ENCODE assay signal across 13 mouse cellular contexts in genomic region chr6:48555956-48556355, GRCm38 (mm10). TPM values are rescaled to one million over a fixed set of nuclear protein-coding genes. Genes with fewer than 3 reads are reported as not detected.
DNase-seq lines count a peak whose midpoint lies in the region; ATAC-seq and TF ChIP-seq lines count a peak whose summit lies in the region.
"Had no signal": no experiment of that assay in that cellular context is flagged by ENCODE, and none has a peak within 500 bp of the region (broad histone marks: within the 10 kb centered on the region; RNA-seq: fewer than 3 reads in every experiment).

No protein-coding gene starts in this region.

- DNase-seq in midbrain, postnatal 0 days (ENCODE audit: low spot score) = no peak
- no peak for DNase-seq in thymus, adult 18-20 months
- DNase-seq in gastrocnemius, adult 8-10 months (ENCODE audit: low spot score in 2 of 2) = no peak
- DNase-seq: heart, postnatal 36 days; layer of hippocampus, adult 9-11 months had no signal

- peak overlapping the region; percentile 69 for H3K4me2 ChIP-seq in intestine, embryonic 15.5 days (replicated peaks)
- H3K4me2 ChIP-seq in intestine, postnatal 0 days (replicated peaks; ENCODE audit: low read depth) = no peak overlapping the region
- 0 out of 2 replicates have a peak overlapping the region, but pooled peaks have one; percentile 71 for H3K4me2 ChIP-seq in embryonic facial prominence, embryonic 15.5 days (replicated peaks)
- peak overlapping the region; percentile 76 for H3K4me2 ChIP-seq in hindbrain, embryonic 15.5 days
- peak overlapping the region; percentile 75; the same call in 1 of the 2 replicates for H3K4me2 ChIP-seq in midbrain, postnatal 0 days (ENCODE audit: low read depth, low read length, poor library complexity, severe bottlenecking)

- H3K9ac ChIP-seq in intestine, embryonic 15.5 days = no peak overlapping the region
- H3K9ac ChIP-seq in intestine, postnatal 0 days (ENCODE audit: low read depth, low read length) = no peak overlapping the region
- H3K9ac ChIP-seq in embryonic facial prominence, embryonic 15.5 days = no peak overlapping the region
- no peak overlapping the region for H3K9ac ChIP-seq in hindbrain, embryonic 15.5 days
- no peak overlapping the region for H3K9ac ChIP-seq in midbrain, postnatal 0 days (replicated peaks; ENCODE audit: low read length, poor library complexity, severe bottlenecking)
- H3K9ac ChIP-seq: liver, embryonic 15.5 days had no signal

- H3K9me3 ChIP-seq in intestine, embryonic 15.5 days = no peaks in the 10 kb centered on the region
- H3K9me3 ChIP-seq in intestine, postnatal 0 days (ENCODE audit: control insufficient read depth) = no peaks in the 10 kb centered on the region
- H3K9me3 ChIP-seq in embryonic facial prominence, embryonic 15.5 days (replicated peaks) = no peaks in the 10 kb centered on the region
- H3K9me3 ChIP-seq in hindbrain, embryonic 15.5 days = no peaks in the 10 kb centered on the region
- H3K9me3 ChIP-seq in midbrain, postnatal 0 days (ENCODE audit: low read length) = no peaks in the 10 kb centered on the region
- H3K9me3 ChIP-seq: liver, embryonic 15.5 days had no signal

- H3K4me1 ChIP-seq in intestine, embryonic 15.5 days (replicated peaks) = 0 out of 2 replicates have a peak, but pooled peaks cover 7% of the 10 kb centered on the region
- H3K4me1 ChIP-seq in intestine, postnatal 0 days (replicated peaks; ENCODE audit: control insufficient read depth, insufficient read depth, low read length) = 0 out of 2 replicates have a peak, but pooled peaks cover 5% of the 10 kb centered on the region
- peaks cover 14% of the 10 kb centered on the region; the same call in 1 of the 2 replicates for H3K4me1 ChIP-seq in embryonic facial prominence, embryonic 15.5 days
- peaks cover 17% of the 10 kb centered on the region for H3K4me1 ChIP-seq in hindbrain, embryonic 15.5 days (replicated peaks)
- H3K4me1 ChIP-seq in midbrain, postnatal 0 days (ENCODE audit: insufficient read depth, low read length) = peaks cover 11% of the 10 kb centered on the region; the same call in 1 of the 2 replicates

- H3K4me3 ChIP-seq in intestine, embryonic 15.5 days (replicated peaks) = no peak overlapping the region
- no peak overlapping the region for H3K4me3 ChIP-seq in intestine, postnatal 0 days (ENCODE audit: low read depth, low read length)
- H3K4me3 ChIP-seq in embryonic facial prominence, embryonic 15.5 days (replicated peaks) = 0 out of 2 replicates have a peak overlapping the region, but pooled peaks have one; percentile 53
- H3K4me3 ChIP-seq in hindbrain, embryonic 15.5 days = no peak overlapping the region; the same call in 1 of the 2 replicates
- H3K4me3 ChIP-seq in midbrain, postnatal 0 days (ENCODE audit: low read depth, low read length) = no peak overlapping the region

- 81% methylated on average over 3 of the region's 3 CpGs for WGBS in intestine, embryonic 15.5 days
- WGBS in intestine, postnatal 0 days = 76% methylated on average over 3 of the region's 3 CpGs
- WGBS in embryonic facial prominence, embryonic 15.5 days = 81% methylated on average over 3 of the region's 3 CpGs
- 88% methylated on average over 3 of the region's 3 CpGs for WGBS in hindbrain, embryonic 15.5 days
- WGBS in midbrain, postnatal 0 days = 93% methylated on average over 3 of the region's 3 CpGs

- H3K36me3 ChIP-seq in intestine, embryonic 15.5 days = no peaks in the 10 kb centered on the region
- no peaks in the 10 kb centered on the region for H3K36me3 ChIP-seq in intestine, postnatal 0 days (ENCODE audit: control insufficient read depth, insufficient read depth)
- peaks cover 2% of the 10 kb centered on the region; the same call in 1 of the 2 replicates for H3K36me3 ChIP-seq in embryonic facial prominence, embryonic 15.5 days
- H3K36me3 ChIP-seq in hindbrain, embryonic 15.5 days = 0 out of 2 replicates have a peak, but pooled peaks cover 8% of the 10 kb centered on the region
- H3K36me3 ChIP-seq in midbrain, postnatal 0 days (ENCODE audit: insufficient read depth, low read length) = peaks cover 14% of the 10 kb centered on the region; the same call in 1 of the 2 replicates
- H3K36me3 ChIP-seq: liver, embryonic 15.5 days had no signal

- no peak for ATAC-seq in intestine, embryonic 15.5 days
- no peak for ATAC-seq in intestine, postnatal 0 days
- ATAC-seq in embryonic facial prominence, embryonic 15.5 days (ENCODE audit: insufficient number of reproducible peaks, low FRiP score, low TSS enrichment, low read depth) = no peak
- ATAC-seq in hindbrain, embryonic 15.5 days (ENCODE audit: low FRiP score, low read depth) = no peak
- ATAC-seq in midbrain, postnatal 0 days (ENCODE audit: low FRiP score) = no peak

- TF ChIP-seq CTCF in intestine, postnatal 0 days (IDR thresholded peaks at IDR 0.05; ENCODE audit: low read depth) = no peak
- no peak for TF ChIP-seq CTCF in midbrain, postnatal 0 days (IDR thresholded peaks at IDR 0.05)

- no peak overlapping the region for H3K27ac ChIP-seq in intestine, embryonic 15.5 days
- no peak overlapping the region for H3K27ac ChIP-seq in intestine, postnatal 0 days (ENCODE audit: low read depth, low read length)
- peak overlapping the region; percentile 98; the same call in 1 of the 2 replicates for H3K27ac ChIP-seq in embryonic facial prominence, embryonic 15.5 days (replicated peaks)
- 0 out of 2 replicates have a peak overlapping the region, but pooled peaks have one; percentile 97 for H3K27ac ChIP-seq in hindbrain, embryonic 15.5 days (replicated peaks)
- no peak overlapping the region for H3K27ac ChIP-seq in midbrain, postnatal 0 days (ENCODE audit: low read depth, low read length)

- H3K27me3 ChIP-seq in intestine, embryonic 15.5 days (replicated peaks) = no peaks in the 10 kb centered on the region
- H3K27me3 ChIP-seq in intestine, postnatal 0 days (replicated peaks; ENCODE audit: control insufficient read depth, insufficient read depth, low read length) = no peaks in the 10 kb centered on the region
- no peaks in the 10 kb centered on the region for H3K27me3 ChIP-seq in embryonic facial prominence, embryonic 15.5 days
- H3K27me3 ChIP-seq in hindbrain, embryonic 15.5 days = no peaks in the 10 kb centered on the region
- no peaks in the 10 kb centered on the region for H3K27me3 ChIP-seq in midbrain, postnatal 0 days (ENCODE audit: insufficient read depth, low read length)
- H3K27me3 ChIP-seq: liver, embryonic 15.5 days had no signal

RNA-seq across cellular contexts. Expression of gene Lrrc61, which starts 1.4 kb away (rescaled TPM):
- polyA plus RNA-seq in intestine, embryonic 15.5 days (2015; fragmentation: Nextera tagmentation; extraction: Ambion mirVana) = 8.1 and 9.5 TPM in 2 replicates
- polyA plus RNA-seq in intestine, postnatal 0 days (2015; fragmentation: Nextera tagmentation; extraction: Ambion mirVana) = 7.6 and 9.5 TPM in 2 replicates
- 11.8 and 13.7 TPM in 2 replicates for polyA plus RNA-seq in embryonic facial prominence, embryonic 15.5 days (2015; fragmentation: Nextera tagmentation; extraction: Ambion mirVana)
- 24.8 and 29.2 TPM in 2 replicates for polyA plus RNA-seq in hindbrain, embryonic 15.5 days (2015; fragmentation: Nextera tagmentation; extraction: Ambion mirVana)
- 29.4 and 82.4 TPM in 2 replicates for total RNA-seq in midbrain, postnatal 0 days (2014; rRNA removed)
- polyA plus RNA-seq in midbrain, postnatal 0 days (2015; fragmentation: Nextera tagmentation; extraction: Ambion mirVana) = 21.4 and 23.3 TPM in 2 replicates
- total RNA-seq in gastrocnemius, adult 8-10 months (2022) = 10 to 100 TPM; 20.8 to 25.0 (median 22.9) TPM

RNA-seq across cellular contexts. Expression of gene Rarres2, which starts 16.6 kb away (rescaled TPM):
- polyA plus RNA-seq in intestine, embryonic 15.5 days (2015; fragmentation: Nextera tagmentation; extraction: Ambion mirVana) = 87.2 and 87.9 TPM in 2 replicates
- 154 and 162 TPM in 2 replicates for polyA plus RNA-seq in intestine, postnatal 0 days (2015; fragmentation: Nextera tagmentation; extraction: Ambion mirVana)
- polyA plus RNA-seq in embryonic facial prominence, embryonic 15.5 days (2015; fragmentation: Nextera tagmentation; extraction: Ambion mirVana) = 13.5 and 17.7 TPM in 2 replicates
- 5.1 and 7.6 TPM in 2 replicates for polyA plus RNA-seq in hindbrain, embryonic 15.5 days (2015; fragmentation: Nextera tagmentation; extraction: Ambion mirVana)
- total RNA-seq in midbrain, postnatal 0 days (2014; rRNA removed) = 4.6 and 6.6 TPM in 2 replicates
- polyA plus RNA-seq in midbrain, postnatal 0 days (2015; fragmentation: Nextera tagmentation; extraction: Ambion mirVana) = 7.4 and 10.6 TPM in 2 replicates
- total RNA-seq in gastrocnemius, adult 8-10 months (2022) = 10 to 100 TPM in 2 of 4 experiments, 1 to 10 TPM in 2; 7.5 to 24.6 (median 14.4) TPM

RNA-seq across cellular contexts. Expression of gene Atp6v0e2, which starts 18.5 kb away (rescaled TPM):
- 23.3 and 25.0 TPM in 2 replicates for polyA plus RNA-seq in intestine, embryonic 15.5 days (2015; fragmentation: Nextera tagmentation; extraction: Ambion mirVana)
- 23.7 and 23.8 TPM in 2 replicates for polyA plus RNA-seq in intestine, postnatal 0 days (2015; fragmentation: Nextera tagmentation; extraction: Ambion mirVana)
- polyA plus RNA-seq in embryonic facial prominence, embryonic 15.5 days (2015; fragmentation: Nextera tagmentation; extraction: Ambion mirVana) = 21.9 and 25.7 TPM in 2 replicates
- 296 and 311 TPM in 2 replicates for polyA plus RNA-seq in hindbrain, embryonic 15.5 days (2015; fragmentation: Nextera tagmentation; extraction: Ambion mirVana)
- total RNA-seq in midbrain, postnatal 0 days (2014; rRNA removed) = 398 and 447 TPM in 2 replicates
- polyA plus RNA-seq in midbrain, postnatal 0 days (2015; fragmentation: Nextera tagmentation; extraction: Ambion mirVana) = 497 and 556 TPM in 2 replicates
- total RNA-seq in gastrocnemius, adult 8-10 months (2022) = 10 to 100 TPM; 41.6 to 49.2 (median 43.6) TPM

RNA-seq across cellular contexts. Expression of gene Gm45021, which starts 33.5 kb away (rescaled TPM):
- not detected in 2 replicates for polyA plus RNA-seq in intestine, embryonic 15.5 days (2015; fragmentation: Nextera tagmentation; extraction: Ambion mirVana)
- not detected in 2 replicates for polyA plus RNA-seq in intestine, postnatal 0 days (2015; fragmentation: Nextera tagmentation; extraction: Ambion mirVana)
- not detected in 2 replicates for polyA plus RNA-seq in embryonic facial prominence, embryonic 15.5 days (2015; fragmentation: Nextera tagmentation; extraction: Ambion mirVana)
- polyA plus RNA-seq in hindbrain, embryonic 15.5 days (2015; fragmentation: Nextera tagmentation; extraction: Ambion mirVana) = not detected in 2 replicates
- total RNA-seq in midbrain, postnatal 0 days (2014; rRNA removed) = not detected in 2 replicates
- polyA plus RNA-seq in midbrain, postnatal 0 days (2015; fragmentation: Nextera tagmentation; extraction: Ambion mirVana) = not detected in 2 replicates
- total RNA-seq in gastrocnemius, adult 8-10 months (2022) = not detected
- total RNA-seq: adrenal gland, adult 18-20 months; ES-E14; heart, postnatal 36 days had no signal
- polyA plus RNA-seq: liver, embryonic 15.5 days; small intestine, adult 2 months had no signal

RNA-seq across cellular contexts. Expression of gene Repin1, which starts 37.7 kb away (rescaled TPM):
- polyA plus RNA-seq in intestine, embryonic 15.5 days (2015; fragmentation: Nextera tagmentation; extraction: Ambion mirVana) = 23.6 and 24.9 TPM in 2 replicates
- 11.3 and 12.0 TPM in 2 replicates for polyA plus RNA-seq in intestine, postnatal 0 days (2015; fragmentation: Nextera tagmentation; extraction: Ambion mirVana)
- 26.6 and 28.6 TPM in 2 replicates for polyA plus RNA-seq in embryonic facial prominence, embryonic 15.5 days (2015; fragmentation: Nextera tagmentation; extraction: Ambion mirVana)
- 44.3 and 46.1 TPM in 2 replicates for polyA plus RNA-seq in hindbrain, embryonic 15.5 days (2015; fragmentation: Nextera tagmentation; extraction: Ambion mirVana)
- 76.5 and 91.5 TPM in 2 replicates for total RNA-seq in midbrain, postnatal 0 days (2014; rRNA removed)
- 41.2 and 42.8 TPM in 2 replicates for polyA plus RNA-seq in midbrain, postnatal 0 days (2015; fragmentation: Nextera tagmentation; extraction: Ambion mirVana)
- 10 to 100 TPM; 28.9 to 35.0 (median 33.6) TPM for total RNA-seq in gastrocnemius, adult 8-10 months (2022)

Comparison
In these comparisons a context has a peak if more than half of its experiments do, and no peak if none do; other contexts are left out.
1. H3K27ac ChIP-seq: peak in embryonic facial prominence, embryonic 15.5 days (single experiment) and hindbrain, embryonic 15.5 days (single experiment); none in intestine, embryonic 15.5 days (single experiment), intestine, postnatal 0 days (single experiment) and midbrain, postnatal 0 days (single experiment).
2. RNA of gene Atp6v0e2, which starts 18.5 kb away (polyA plus RNA-seq): 497 to 556 TPM in midbrain, postnatal 0 days and 296 to 311 TPM in hindbrain, embryonic 15.5 days; 21.9 to 25.7 TPM in embryonic facial prominence, embryonic 15.5 days, 23.7 to 23.8 TPM in intestine, postnatal 0 days and 23.3 to 25.0 TPM in intestine, embryonic 15.5 days; every median in the first group is over 10 times any median in the second.